Mouse (Mus musculus) liver, adult 2 months (tissue): ENCODE results near the gene H2-Q6.
"Not testable (repeated sequence)": the region's sequence is repeated elsewhere in the genome, so short reads cannot be mapped to it uniquely, and the experiment has no call there.

ENCODE experiments used
- CTCF ChIP-seq: fragments of 200-500 bp; IDR thresholded peaks from 2 replicates; pipeline ENCODE4 v1.5.1; 2011; ENCODE audit warnings: low read depth, low read length, control low read depth
- POLR2A ChIP-seq: fragments of 200-500 bp; IDR thresholded peaks from 2 replicates; pipeline ENCODE4 v1.6.1; 2011; ENCODE audit warnings: low read length, control low read depth; ENCODE audit not compliant: insufficient read depth; ENCODE audit errors: extremely low read depth

DNA sequence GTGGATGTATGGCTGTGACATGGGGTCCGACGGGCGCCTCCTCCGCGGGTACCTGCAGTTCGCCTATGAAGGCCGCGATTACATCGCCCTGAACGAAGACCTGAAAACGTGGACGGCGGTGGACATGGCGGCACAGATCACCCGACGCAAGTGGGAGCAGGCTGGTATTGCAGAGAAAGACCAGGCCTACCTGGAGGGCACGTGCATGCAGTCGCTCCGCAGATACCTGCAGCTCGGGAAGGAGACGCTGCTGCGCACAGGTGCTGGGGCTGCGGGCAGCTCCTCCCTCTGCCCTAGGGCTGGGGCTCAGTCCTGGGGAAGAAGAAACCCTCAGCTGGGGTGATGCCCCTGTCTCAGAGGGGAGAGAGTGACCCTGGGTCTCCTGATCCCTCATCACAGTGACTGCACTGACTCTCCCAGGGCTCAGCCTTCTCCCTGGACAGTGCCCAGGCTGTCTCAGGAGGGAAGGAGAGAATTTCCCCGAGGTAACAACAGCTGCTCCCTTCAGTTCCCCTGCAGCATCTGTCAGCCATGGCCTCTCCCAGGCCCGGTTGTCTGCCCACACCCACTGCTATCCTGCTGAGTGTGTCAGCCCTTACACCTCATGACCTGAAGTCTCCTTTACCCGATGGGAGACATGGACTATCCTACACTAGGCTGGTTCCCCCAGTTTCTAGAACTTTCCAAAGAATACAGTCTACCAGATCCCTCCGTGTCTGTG, 15.4 kb downstream of the H2-Q6 start:
- TF ChIP-seq POLR2A, CTCF: not testable (repeated sequence)
